Mouse (Mus musculus): ENCODE data around the gene Mrps18c. TPM values are rescaled to one million over a fixed set of nuclear protein-coding genes. Genes with fewer than 3 reads are reported as not detected.

Gene Mrps18c
- polyA plus RNA-seq, 1 experiment from 2014 or later, result 174 TPM

GRCm38 (mm10) chr5:100833841-100834240 lies 35.4 kb downstream of the Mrps18c start:
- 78% methylated on average over 2 of the region's 2 CpGs for WGBS
- H3K9me3 ChIP-seq, result no peaks in the 10 kb centered on the region
- no peaks in the 10 kb centered on the region for H3K4me1 ChIP-seq
- no peak overlapping the region for H3K9ac ChIP-seq
- H3K4me2 ChIP-seq (replicated peaks), result no peak overlapping the region
- H3K36me3 ChIP-seq, result no peaks in the 10 kb centered on the region
- no peak for ATAC-seq (ENCODE audit: low FRiP score, low read depth)
- H3K27ac ChIP-seq, result no peak overlapping the region
- no peak overlapping the region for H3K4me3 ChIP-seq
- H3K27me3 ChIP-seq (replicated peaks), result no peaks in the 10 kb centered on the region

- Histone ChIP-seq H3K4me1 (no peaks in the 10 kb centered on the region), H3K9ac (no peak overlapping the region), H3K27me3 (replicated peaks) (no peaks in the 10 kb centered on the region), H3K27ac (no peak overlapping the region), H3K4me3 (no peak overlapping the region), H3K4me2 (replicated peaks) (no peak overlapping the region), H3K36me3 (no peaks in the 10 kb centered on the region), H3K9me3 (no peaks in the 10 kb centered on the region)
- no peak for ATAC-seq (ENCODE audit: low FRiP score, low read depth)
- WGBS, result 81% methylated on average over 9 of the region's 9 CpGs
Observed at GRCm38 (mm10) chr5:100835862-100836538, 37.6 kb downstream of the Mrps18c start.

DNA sequence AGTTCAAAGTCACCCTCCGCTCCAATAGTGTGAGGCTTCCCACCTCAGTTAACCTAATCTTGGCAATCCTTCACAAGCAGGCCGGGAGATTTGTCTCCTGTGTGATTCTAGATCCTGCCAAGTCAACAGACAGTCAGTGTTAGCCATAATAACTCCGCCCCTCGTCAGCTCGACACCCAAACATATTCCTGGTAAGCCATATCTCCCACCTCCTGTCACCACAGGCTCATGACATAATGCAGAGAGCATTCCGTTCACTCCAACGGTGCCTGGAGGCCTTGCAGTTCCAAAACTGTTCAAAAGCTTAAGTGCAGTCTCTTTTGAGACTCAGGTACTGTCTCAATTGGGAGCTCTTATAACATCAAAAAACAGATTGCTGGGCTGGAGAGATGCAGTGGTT lies 39.5 kb downstream of the Mrps18c start:
- no peaks in the 10 kb centered on the region for H3K27me3 ChIP-seq (replicated peaks)
- no peaks in the 10 kb centered on the region for H3K4me1 ChIP-seq
- 91% methylated on average over 7 of the region's 7 CpGs for WGBS
- H3K27ac ChIP-seq, result no peak overlapping the region
- H3K4me3 ChIP-seq, result no peak overlapping the region
- 0 out of 2 replicates have a peak, but pooled peaks cover 5% of the 10 kb centered on the region for H3K9me3 ChIP-seq
- no peak overlapping the region for H3K4me2 ChIP-seq (replicated peaks)
- ATAC-seq (ENCODE audit: low FRiP score, low read depth), result no peak
- no peak overlapping the region for H3K9ac ChIP-seq
- no peaks in the 10 kb centered on the region for H3K36me3 ChIP-seq

- Histone ChIP-seq H3K4me1 (peaks cover 16% of the 10 kb centered on the region), H3K9me3 (0 out of 2 replicates have a peak, but pooled peaks cover 5% of the 10 kb centered on the region), H3K27ac (no peak overlapping the region), H3K36me3 (no peaks in the 10 kb centered on the region), H3K4me3 (no peak overlapping the region), H3K9ac (no peak overlapping the region), H3K4me2 (replicated peaks) (no peak overlapping the region; the same call in 1 of the 2 replicates), H3K27me3 (replicated peaks) (peaks cover 47% of the 10 kb centered on the region)
- WGBS, result 55% methylated on average over 3 of the region's 3 CpGs
- ATAC-seq (ENCODE audit: low FRiP score, low read depth), result no peak
Observed at GRCm38 (mm10) chr5:100844485-100844884, 46.1 kb downstream of the Mrps18c start.

DNA sequence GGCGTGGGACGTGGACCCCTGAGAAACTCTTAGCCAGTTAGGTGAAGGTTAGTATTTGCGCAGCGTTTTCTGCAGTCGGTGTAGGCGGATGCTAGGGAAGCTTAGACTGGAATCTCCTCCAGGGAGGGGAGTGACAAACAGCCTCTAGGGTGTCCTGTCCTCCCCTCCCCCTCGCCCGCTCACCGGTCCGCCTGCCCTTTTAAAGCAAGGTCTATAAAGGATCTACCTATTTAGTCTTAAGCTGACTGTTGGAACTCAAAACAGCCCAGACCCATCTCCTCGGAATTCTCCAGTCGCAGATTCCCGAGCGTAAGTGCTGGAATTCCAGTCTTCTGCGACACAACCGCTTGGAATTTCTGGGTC lies 47.0 kb downstream of the Mrps18c start, which contains the start of gene Gpat3:
Gpat3 (plus strand) TSS at position 229 of the 363 bp plus-strand sequence.
- H3K36me3 ChIP-seq, result no peaks in the 10 kb centered on the region
- peaks cover 16% of the 10 kb centered on the region for H3K4me1 ChIP-seq
- WGBS, result under 1% methylated on average over 16 of the region's 16 CpGs
- H3K9ac ChIP-seq, result peak within 1 kb of the TSS; percentile 58
- peak within 1 kb of the TSS; percentile 57 for H3K4me3 ChIP-seq
- H3K27me3 ChIP-seq (replicated peaks), result peaks cover 47% of the 10 kb centered on the region
- no peak within 1 kb of the TSS for H3K27ac ChIP-seq
- 0 out of 2 replicates have a peak, but pooled peaks cover 5% of the 10 kb centered on the region for H3K9me3 ChIP-seq
- ATAC-seq (ENCODE audit: low FRiP score, low read depth), result peak; percentile 65
- H3K4me2 ChIP-seq (replicated peaks), result peak within 1 kb of the TSS; percentile 99

GRCm38 (mm10) chr5:100845848-100846598 lies 47.6 kb downstream of the Mrps18c start:
- WGBS, result 1% methylated on average over 52 of the region's 52 CpGs
- no peak overlapping the region for H3K27ac ChIP-seq
- peak; percentile 61 for ATAC-seq (ENCODE audit: low FRiP score, low read depth)
- H3K9me3 ChIP-seq, result 0 out of 2 replicates have a peak, but pooled peaks cover 5% of the 10 kb centered on the region
- peaks cover 16% of the 10 kb centered on the region for H3K4me1 ChIP-seq
- H3K4me2 ChIP-seq (replicated peaks), result peak overlapping the region; percentile 99
- H3K9ac ChIP-seq, result peak overlapping the region; percentile 58
- H3K4me3 ChIP-seq, result peak overlapping the region; percentile 57
- peaks cover 47% of the 10 kb centered on the region for H3K27me3 ChIP-seq (replicated peaks)
- H3K36me3 ChIP-seq, result no peaks in the 10 kb centered on the region

DNA sequence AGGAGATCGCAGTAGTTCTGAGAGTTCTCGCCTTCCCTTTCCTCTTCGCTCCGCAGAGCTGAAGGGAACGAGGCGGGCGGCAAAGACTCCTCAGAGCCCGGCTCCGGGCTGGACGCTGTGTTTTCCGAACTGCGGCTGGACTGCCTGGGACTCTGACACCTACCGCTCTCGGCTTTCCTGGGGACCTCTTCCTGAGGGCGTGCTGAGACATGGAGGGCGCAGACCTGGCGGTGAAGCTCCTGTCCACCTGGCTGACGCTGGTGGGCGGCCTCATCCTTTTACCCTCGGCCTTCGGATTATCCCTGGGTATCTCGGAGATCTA lies 48.1 kb downstream of the Mrps18c start:
- WGBS, result under 1% methylated on average over 22 of the region's 22 CpGs
- Histone ChIP-seq H3K4me2 (replicated peaks) (peak overlapping the region; percentile 99), H3K9me3 (0 out of 2 replicates have a peak, but pooled peaks cover 5% of the 10 kb centered on the region), H3K27ac (no peak overlapping the region), H3K36me3 (no peaks in the 10 kb centered on the region), H3K4me3 (peak overlapping the region; percentile 57), H3K9ac (peak overlapping the region; percentile 58), H3K4me1 (peaks cover 16% of the 10 kb centered on the region), H3K27me3 (replicated peaks) (peaks cover 47% of the 10 kb centered on the region)
- no peak for ATAC-seq (ENCODE audit: low FRiP score, low read depth)

DNA sequence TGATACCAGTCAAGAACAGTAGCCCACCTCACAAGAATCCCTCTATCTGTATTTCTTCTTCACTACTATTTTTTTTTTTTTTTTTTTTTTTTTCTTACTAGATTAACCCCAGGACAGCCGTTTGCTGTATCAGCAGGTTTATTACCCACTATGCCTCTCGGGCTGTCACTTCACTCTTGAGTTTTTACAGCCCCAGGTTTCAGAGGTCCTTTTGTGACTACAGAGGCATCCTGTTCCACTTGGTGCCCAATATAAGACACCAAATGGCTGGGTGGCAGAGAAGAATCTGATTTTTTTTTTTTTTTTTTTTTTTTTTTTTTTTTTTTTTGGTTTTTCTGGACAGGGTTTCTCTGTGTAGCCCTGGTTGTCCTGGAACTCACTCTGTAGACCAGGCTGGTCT lies 48.7 kb downstream of the Mrps18c start:
- Histone ChIP-seq H3K4me1 (peaks cover 16% of the 10 kb centered on the region), H3K4me2 (replicated peaks) (peak overlapping the region; percentile 99; the same call in 1 of the 2 replicates), H3K27ac (no peak overlapping the region), H3K9me3 (0 out of 2 replicates have a peak, but pooled peaks cover 4% of the 10 kb centered on the region), H3K9ac (no peak overlapping the region), H3K36me3 (no peaks in the 10 kb centered on the region), H3K4me3 (peak overlapping the region; percentile 57; the same call in 1 of the 2 replicates), H3K27me3 (replicated peaks) (peaks cover 47% of the 10 kb centered on the region)
- WGBS, result 0% methylated on average over 2 of the region's 2 CpGs
- ATAC-seq (ENCODE audit: low FRiP score, low read depth), result no peak

- Histone ChIP-seq H3K9ac (no peak overlapping the region), H3K27ac (no peak overlapping the region), H3K4me2 (replicated peaks) (no peak overlapping the region), H3K27me3 (replicated peaks) (no peaks in the 10 kb centered on the region), H3K4me1 (no peaks in the 10 kb centered on the region), H3K36me3 (no peaks in the 10 kb centered on the region), H3K9me3 (no peaks in the 10 kb centered on the region), H3K4me3 (no peak overlapping the region)
- 92% methylated on average over 4 of the region's 4 CpGs for WGBS
- ATAC-seq (ENCODE audit: low FRiP score, low read depth), result no peak
Observed at GRCm38 (mm10) chr5:100853963-100854362, 55.5 kb downstream of the Mrps18c start.

Other genes starting within 250 kb of the Mrps18c start
- gene Plac8, start 226.4 kb upstream of the Mrps18c start, polyA plus RNA-seq (2016; fragmentation: Nextera tagmentation; extraction: Ambion mirVana), result 1.2 and 1.9 TPM in 2 replicates
- gene Coq2, start 123.5 kb upstream of the Mrps18c start, polyA plus RNA-seq (2016; fragmentation: Nextera tagmentation; extraction: Ambion mirVana), result 47.5 and 52.5 TPM in 2 replicates
- gene Hpse, start 78.9 kb upstream of the Mrps18c start, polyA plus RNA-seq (2016; fragmentation: Nextera tagmentation; extraction: Ambion mirVana), result 0.95 and 1.7 TPM in 2 replicates
- gene Helq, start within 50 bp of the Mrps18c start, polyA plus RNA-seq (2016; fragmentation: Nextera tagmentation; extraction: Ambion mirVana), result 21.2 and 21.6 TPM in 2 replicates
- 20.5 and 21.5 TPM in 2 replicates for gene Abraxas1, start 22.3 kb downstream of the Mrps18c start, polyA plus RNA-seq (2016; fragmentation: Nextera tagmentation; extraction: Ambion mirVana)
- gene Gpat3, start 47.1 kb downstream of the Mrps18c start, polyA plus RNA-seq (2016; fragmentation: Nextera tagmentation; extraction: Ambion mirVana), result 1.9 and 2.2 TPM in 2 replicates